Mouse (Mus musculus): ENCODE results near the gene Gm49369. TPM values are rescaled to one million over a fixed set of nuclear protein-coding genes. Genes with fewer than 3 reads are reported as not detected.
A peak's percentile ranks its signal among the peaks of the same experiment; 100 is the strongest.

Gm49369 gene
- polyA plus RNA-seq, 1 experiment, result 1.00 TPM

DNA sequence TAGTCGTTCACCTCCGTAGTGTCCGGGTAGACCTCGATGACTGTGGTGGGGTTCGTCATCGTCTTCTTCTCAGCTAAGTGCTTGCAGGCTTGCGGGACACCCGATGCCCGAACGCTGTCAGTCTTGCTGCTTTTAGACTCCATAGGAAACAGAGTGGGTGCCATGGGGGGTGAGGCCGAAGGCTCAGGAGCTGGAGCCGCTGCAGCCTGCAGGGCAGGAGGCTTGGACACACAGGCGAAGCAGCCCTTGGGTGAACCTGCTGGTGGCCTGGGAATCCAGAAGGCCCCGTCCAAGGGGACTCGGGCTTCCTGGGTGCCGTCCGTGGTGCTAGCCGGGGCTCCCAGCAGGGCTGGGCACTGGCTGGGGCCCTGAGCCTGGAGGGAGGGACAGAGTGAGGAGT, 11.5 kb downstream of the Gm49369 start:
- whole genome bisulfite sequencing, result 24% methylated on average over 18 of the region's 18 CpGs
- DNase-seq, result no peak
- Histone ChIP-seq H3K27ac (ENCODE audit: insufficient read depth, low read length) (peak overlapping the region; percentile 95), H3K4me1 (ENCODE audit: control insufficient read depth, insufficient read depth, low read length) (peaks cover 47% of the 10 kb centered on the region), H3K4me3 (replicated peaks; ENCODE audit: insufficient read depth, low read depth, low read length) (peak overlapping the region; percentile 94), H3K27me3 (ENCODE audit: control insufficient read depth, insufficient read depth, low read length) (no peaks in the 10 kb centered on the region)
- TF ChIP-seq CTCF (IDR thresholded peaks at IDR 0.05; ENCODE audit: borderline replicate concordance, insufficient read depth, low read depth, low read length) (no peak), POLR2A (IDR thresholded peaks at IDR 0.05; ENCODE audit: borderline replicate concordance, insufficient read depth, low read length) (no peak)

DNA sequence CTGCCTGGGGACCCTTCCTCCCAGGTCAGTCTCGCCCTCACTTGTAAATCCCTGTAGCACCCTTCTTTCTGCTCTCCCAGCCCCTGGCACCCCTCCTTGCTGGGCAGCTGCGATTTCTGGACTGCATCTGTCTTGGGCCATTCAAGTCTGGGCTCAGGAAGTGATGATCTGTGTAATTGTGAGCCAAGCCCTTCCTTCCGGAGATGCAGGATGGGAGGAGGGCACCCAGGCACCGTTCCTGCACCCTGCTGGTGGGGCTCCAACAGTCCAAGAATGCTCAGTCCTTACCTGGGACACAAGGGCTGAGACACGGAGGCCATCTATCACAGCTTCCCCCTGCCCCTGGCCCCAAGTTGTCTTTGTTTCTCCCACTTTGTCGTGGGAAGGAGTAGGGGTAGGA, 12.6 kb downstream of the Gm49369 start:
- peak; percentile 74 to 76 for DNase-seq
- Histone ChIP-seq H3K27ac (ENCODE audit: insufficient read depth, low read length) (peak overlapping the region; percentile 95), H3K4me1 (ENCODE audit: control insufficient read depth, insufficient read depth, low read length) (peaks cover 39% of the 10 kb centered on the region), H3K27me3 (ENCODE audit: control insufficient read depth, insufficient read depth, low read length) (no peaks in the 10 kb centered on the region), H3K4me3 (replicated peaks; ENCODE audit: insufficient read depth, low read depth, low read length) (peak overlapping the region; percentile 94)
- WGBS, result 15% methylated on average over 6 of the region's 6 CpGs
- TF ChIP-seq CTCF (IDR thresholded peaks at IDR 0.05; ENCODE audit: borderline replicate concordance, insufficient read depth, low read depth, low read length) (no peak), POLR2A (IDR thresholded peaks at IDR 0.05; ENCODE audit: borderline replicate concordance, insufficient read depth, low read length) (peak; percentile 25; the same call in 1 of the 2 replicates)

DNA sequence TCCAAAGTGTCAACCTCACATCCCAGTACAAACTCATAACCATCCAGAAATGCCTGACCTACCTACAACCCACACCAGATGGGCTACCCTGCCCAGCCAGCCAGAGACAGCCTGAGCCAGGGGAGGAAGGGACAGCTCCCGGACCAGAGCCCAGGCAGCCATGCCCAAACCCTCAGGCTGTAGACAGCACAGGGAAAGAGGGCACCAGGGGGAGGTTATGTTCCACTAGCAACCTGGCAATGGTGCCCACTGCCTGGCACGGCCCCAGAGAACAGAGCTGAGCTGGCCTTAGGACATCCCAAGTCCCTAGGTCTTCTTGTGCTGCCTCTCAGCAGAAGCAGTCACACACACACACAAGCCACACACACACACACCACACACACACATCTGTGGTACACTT, 13.6 kb downstream of the Gm49369 start:
- WGBS, result 7% methylated on average over 2 of the region's 2 CpGs
- Histone ChIP-seq H3K4me3 (replicated peaks; ENCODE audit: insufficient read depth, low read depth, low read length) (peak overlapping the region; percentile 94), H3K4me1 (ENCODE audit: control insufficient read depth, insufficient read depth, low read length) (peaks cover 29% of the 10 kb centered on the region), H3K27me3 (ENCODE audit: control insufficient read depth, insufficient read depth, low read length) (no peaks in the 10 kb centered on the region), H3K27ac (ENCODE audit: insufficient read depth, low read length) (peak overlapping the region; percentile 95)
- DNase-seq, result peak; percentile 88 to 92
- no peak; the same call in 1 of the 2 replicates for TF ChIP-seq POLR2A (IDR thresholded peaks at IDR 0.05; ENCODE audit: borderline replicate concordance, insufficient read depth, low read length)
- no peak for TF ChIP-seq CTCF (IDR thresholded peaks at IDR 0.05; ENCODE audit: borderline replicate concordance, insufficient read depth, low read depth, low read length)

DNA sequence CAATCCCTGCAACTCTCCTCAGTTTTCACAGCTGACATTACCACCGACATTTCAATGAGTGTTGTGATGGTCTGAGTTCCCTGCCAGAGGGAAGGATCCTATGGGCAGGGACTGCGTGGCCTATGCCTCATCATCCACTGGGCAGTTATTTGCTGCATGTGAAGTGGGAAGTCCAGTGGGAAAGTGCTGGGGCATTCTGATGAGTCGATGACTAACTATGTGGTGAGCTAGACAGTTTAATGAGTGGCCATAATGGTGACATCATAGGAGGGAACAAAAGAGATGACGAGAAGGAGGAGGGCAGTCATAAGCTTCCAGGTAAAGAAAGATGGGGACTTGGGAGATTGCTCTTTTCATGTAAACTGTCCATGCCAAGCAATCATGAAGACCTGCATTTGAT, 19.4 kb downstream of the Gm49369 start:
- DNase-seq, result no peak
- no peak overlapping the region for H3K4me3 ChIP-seq (replicated peaks; ENCODE audit: insufficient read depth, low read depth, low read length)
- H3K27ac ChIP-seq (ENCODE audit: insufficient read depth, low read length), result no peak overlapping the region
- no peaks in the 10 kb centered on the region for H3K27me3 ChIP-seq (ENCODE audit: control insufficient read depth, insufficient read depth, low read length)
- 77% methylated on average over 4 of the region's 4 CpGs for WGBS
- TF ChIP-seq POLR2A (IDR thresholded peaks at IDR 0.05; ENCODE audit: borderline replicate concordance, insufficient read depth, low read length) (no peak), CTCF (IDR thresholded peaks at IDR 0.05; ENCODE audit: borderline replicate concordance, insufficient read depth, low read depth, low read length) (no peak)
- peaks cover 26% of the 10 kb centered on the region for H3K4me1 ChIP-seq (ENCODE audit: control insufficient read depth, insufficient read depth, low read length)

DNA sequence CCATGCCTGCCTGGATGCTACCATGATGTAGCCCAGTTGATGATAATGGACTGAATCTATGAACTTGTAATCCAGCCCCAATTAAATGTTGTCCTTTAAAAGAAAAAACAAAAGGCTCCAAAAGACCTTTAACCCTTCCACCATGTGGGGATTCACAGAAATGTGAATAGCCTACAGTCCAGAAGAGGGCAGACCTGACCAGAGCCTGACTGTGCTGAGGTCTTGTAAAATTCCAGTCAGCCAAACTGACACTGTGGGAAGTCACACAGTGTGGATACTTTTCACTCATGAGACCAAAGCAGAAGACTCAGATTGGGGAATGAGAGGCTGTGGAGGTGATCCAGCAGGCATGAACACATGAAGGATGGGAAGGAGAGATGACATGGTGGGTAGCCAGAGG, 21.7 kb downstream of the Gm49369 start:
- DNase-seq, result peak in 1 of 2 experiments; percentile 41
- Histone ChIP-seq H3K4me3 (replicated peaks; ENCODE audit: insufficient read depth, low read depth, low read length) (no peak overlapping the region), H3K27ac (ENCODE audit: insufficient read depth, low read length) (no peak overlapping the region), H3K4me1 (ENCODE audit: control insufficient read depth, insufficient read depth, low read length) (peaks cover 21% of the 10 kb centered on the region), H3K27me3 (ENCODE audit: control insufficient read depth, insufficient read depth, low read length) (no peaks in the 10 kb centered on the region)
- TF ChIP-seq CTCF (IDR thresholded peaks at IDR 0.05; ENCODE audit: borderline replicate concordance, insufficient read depth, low read depth, low read length), result peak; percentile 66
- no peak for TF ChIP-seq POLR2A (IDR thresholded peaks at IDR 0.05; ENCODE audit: borderline replicate concordance, insufficient read depth, low read length)

DNA sequence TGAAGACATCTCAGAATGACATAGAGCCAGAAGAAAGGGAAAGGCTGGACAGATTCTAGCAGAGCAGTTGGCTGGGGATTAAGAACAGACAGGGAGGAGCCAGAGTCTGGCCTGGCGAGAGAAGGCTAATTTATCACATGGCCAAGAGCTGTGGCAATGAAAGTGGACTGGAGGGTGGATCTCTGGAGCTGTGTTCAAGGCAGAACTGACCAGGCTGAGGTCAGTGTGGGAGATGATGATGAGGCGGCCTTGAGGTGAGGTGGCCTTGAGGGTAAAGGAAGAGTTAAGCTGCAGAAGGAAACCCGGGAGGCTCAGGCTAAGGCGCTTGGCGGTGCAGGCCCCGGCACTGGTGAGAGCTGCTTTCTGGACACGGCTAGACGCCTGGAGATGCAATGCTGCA, 23.3 kb downstream of the Gm49369 start:
- Histone ChIP-seq H3K4me1 (ENCODE audit: control insufficient read depth, insufficient read depth, low read length) (peaks cover 22% of the 10 kb centered on the region), H3K27ac (ENCODE audit: insufficient read depth, low read length) (no peak overlapping the region), H3K27me3 (ENCODE audit: control insufficient read depth, insufficient read depth, low read length) (no peaks in the 10 kb centered on the region), H3K4me3 (replicated peaks; ENCODE audit: insufficient read depth, low read depth, low read length) (no peak overlapping the region)
- 63% methylated on average over 8 of the region's 8 CpGs for WGBS
- TF ChIP-seq POLR2A (IDR thresholded peaks at IDR 0.05; ENCODE audit: borderline replicate concordance, insufficient read depth, low read length) (no peak), CTCF (IDR thresholded peaks at IDR 0.05; ENCODE audit: borderline replicate concordance, insufficient read depth, low read depth, low read length) (no peak)
- DNase-seq, result no peak

DNA sequence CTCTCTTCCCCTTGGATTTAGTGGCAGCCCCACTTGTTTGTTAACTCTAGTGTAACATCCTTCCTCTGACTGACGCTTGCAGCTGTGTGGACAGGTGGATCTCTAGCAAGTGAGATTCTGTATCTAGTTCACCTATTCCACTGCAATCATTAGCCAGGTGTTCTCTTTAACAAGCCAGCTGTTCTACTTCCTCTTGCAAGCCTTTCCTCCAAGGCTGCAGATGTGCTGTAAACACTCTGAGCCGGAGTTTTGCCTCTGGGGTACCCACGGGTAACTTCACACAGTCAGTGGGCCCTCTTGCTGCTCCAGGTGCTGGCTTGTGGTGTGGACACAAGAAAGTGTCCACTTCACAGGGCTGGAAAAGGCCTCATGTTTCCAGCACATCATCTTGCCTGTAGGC, 24.9 kb downstream of the Gm49369 start:
- H3K4me3 ChIP-seq (replicated peaks; ENCODE audit: insufficient read depth, low read depth, low read length), result no peak overlapping the region
- H3K4me1 ChIP-seq (ENCODE audit: control insufficient read depth, insufficient read depth, low read length), result peaks cover 20% of the 10 kb centered on the region
- WGBS, result 88% methylated on average over 3 of the region's 3 CpGs
- TF ChIP-seq CTCF (IDR thresholded peaks at IDR 0.05; ENCODE audit: borderline replicate concordance, insufficient read depth, low read depth, low read length) (no peak), POLR2A (IDR thresholded peaks at IDR 0.05; ENCODE audit: borderline replicate concordance, insufficient read depth, low read length) (no peak)
- H3K27ac ChIP-seq (ENCODE audit: insufficient read depth, low read length), result no peak overlapping the region
- H3K27me3 ChIP-seq (ENCODE audit: control insufficient read depth, insufficient read depth, low read length), result no peaks in the 10 kb centered on the region
- DNase-seq, result no peak

DNA sequence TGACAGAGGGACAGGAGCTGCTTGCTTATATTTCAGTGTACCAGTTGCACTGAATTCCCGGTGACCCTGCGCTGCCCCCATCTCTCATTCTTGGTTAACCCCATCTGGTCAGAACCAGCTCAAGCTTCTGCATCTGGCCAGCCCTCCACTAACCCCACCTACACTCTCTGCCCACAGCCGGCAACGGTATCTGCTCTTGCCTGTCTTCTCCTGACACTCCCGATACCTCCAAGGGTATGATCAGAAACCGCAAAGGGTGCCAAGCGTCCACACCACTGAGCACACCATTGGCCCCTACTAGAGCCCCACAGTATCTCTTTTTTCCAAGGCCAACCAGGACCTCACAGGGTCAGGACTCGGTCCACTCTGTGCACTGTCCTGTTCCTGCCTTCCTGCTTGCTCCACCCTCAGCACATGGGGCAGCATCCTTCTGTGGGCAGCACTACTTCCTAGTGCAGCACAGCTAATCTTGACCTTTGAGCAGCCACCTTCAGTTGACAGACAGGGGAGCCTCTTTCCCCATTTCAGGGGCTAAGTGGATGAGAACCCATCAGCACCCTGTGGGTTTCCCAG, 27.7 kb downstream of the Gm49369 start:
- peaks cover 12% of the 10 kb centered on the region; the same call in 1 of the 2 replicates for H3K4me1 ChIP-seq (ENCODE audit: control insufficient read depth, insufficient read depth, low read length)
- H3K4me3 ChIP-seq (replicated peaks; ENCODE audit: insufficient read depth, low read depth, low read length), result no peak overlapping the region
- 66% methylated on average over 8 of the region's 8 CpGs for WGBS
- no peaks in the 10 kb centered on the region for H3K27me3 ChIP-seq (ENCODE audit: control insufficient read depth, insufficient read depth, low read length)
- no peak overlapping the region for H3K27ac ChIP-seq (ENCODE audit: insufficient read depth, low read length)
- no peak for DNase-seq
- TF ChIP-seq POLR2A (IDR thresholded peaks at IDR 0.05; ENCODE audit: borderline replicate concordance, insufficient read depth, low read length) (no peak), CTCF (IDR thresholded peaks at IDR 0.05; ENCODE audit: borderline replicate concordance, insufficient read depth, low read depth, low read length) (no peak)

Data from cerebellum, adult 2 months (tissue).